Mouse (Mus musculus): ENCODE results near the gene Ppp1r13l. TPM values are rescaled to one million over a fixed set of nuclear protein-coding genes. Genes with fewer than 3 reads are reported as not detected.

The Ppp1r13l gene
- polyA plus RNA-seq, 1 experiment from 2014 or later, result 9.0 TPM

- Histone ChIP-seq H3K4me1 (peaks cover 22% of the 10 kb centered on the region), H3K4me3 (peak within 1 kb of the TSS; percentile 65), H3K9me3 (peaks cover 9% of the 10 kb centered on the region; the same call in 1 of the 2 replicates), H3K27me3 (peaks cover 69% of the 10 kb centered on the region), H3K27ac (no peak within 1 kb of the TSS), H3K4me2 (replicated peaks) (peak within 1 kb of the TSS; percentile 98), H3K36me3 (no peaks in the 10 kb centered on the region), H3K9ac (peak within 1 kb of the TSS; percentile 71)
- under 1% methylated on average over 62 of the region's 62 CpGs for WGBS
- peak; percentile 58; the same call in 1 of the 2 replicates for ATAC-seq (ENCODE audit: low FRiP score, low read depth)
Measured at GRCm38 (mm10) chr7:19403731-19404296, 44.3 kb downstream of the Ppp1r13l start, which contains the start of gene Klc3. Gene Klc3 (minus strand): TSS chr7:19404104.

- H3K4me3 ChIP-seq, result peak within 1 kb of the TSS; percentile 65
- no peak for ATAC-seq (ENCODE audit: low FRiP score, low read depth)
- peaks cover 9% of the 10 kb centered on the region; the same call in 1 of the 2 replicates for H3K9me3 ChIP-seq
- no peaks in the 10 kb centered on the region for H3K36me3 ChIP-seq
- peaks cover 18% of the 10 kb centered on the region for H3K4me1 ChIP-seq
- peaks cover 63% of the 10 kb centered on the region for H3K27me3 ChIP-seq
- H3K9ac ChIP-seq, result peak within 1 kb of the TSS; percentile 71
- peak within 1 kb of the TSS; percentile 98 for H3K4me2 ChIP-seq (replicated peaks)
- no peak within 1 kb of the TSS for H3K27ac ChIP-seq
- WGBS, result 51% methylated on average over 7 of the region's 7 CpGs
Measured at GRCm38 (mm10) chr7:19404476-19404875, 44.9 kb downstream of the Ppp1r13l start, which contains the start of gene Ckm. Gene Ckm (plus strand): TSS chr7:19404776.

- Histone ChIP-seq H3K9ac (no peak overlapping the region), H3K27ac (no peak overlapping the region), H3K4me1 (peaks cover 18% of the 10 kb centered on the region), H3K27me3 (peaks cover 55% of the 10 kb centered on the region), H3K4me3 (0 out of 2 replicates have a peak overlapping the region, but pooled peaks have one; percentile 13), H3K36me3 (no peaks in the 10 kb centered on the region), H3K4me2 (replicated peaks) (peak overlapping the region; percentile 48), H3K9me3 (peaks cover 9% of the 10 kb centered on the region; the same call in 1 of the 2 replicates)
- WGBS, result 3% methylated on average over 19 of the region's 19 CpGs
- ATAC-seq (ENCODE audit: low FRiP score, low read depth), result peak; percentile 30; the same call in 1 of the 2 replicates
Measured at GRCm38 (mm10) chr7:19405417-19405816, 45.9 kb downstream of the Ppp1r13l start.

- Histone ChIP-seq H3K27me3 (peaks cover 12% of the 10 kb centered on the region), H3K9me3 (no peaks in the 10 kb centered on the region; the same call in 1 of the 2 replicates), H3K4me1 (0 out of 2 replicates have a peak, but pooled peaks cover 8% of the 10 kb centered on the region), H3K4me2 (replicated peaks) (no peak overlapping the region), H3K9ac (no peak overlapping the region; the same call in 1 of the 2 replicates), H3K27ac (no peak overlapping the region), H3K36me3 (no peaks in the 10 kb centered on the region), H3K4me3 (no peak overlapping the region)
- peak; percentile 68; the same call in 1 of the 2 replicates for ATAC-seq (ENCODE audit: low FRiP score, low read depth)
- 43% methylated on average over 6 of the region's 6 CpGs for WGBS
Measured at GRCm38 (mm10) chr7:19409753-19410152, 50.2 kb downstream of the Ppp1r13l start.

GRCm38 (mm10) chr7:19410766-19411344 is 51.3 kb downstream of the Ppp1r13l start:
- no peak overlapping the region for H3K4me3 ChIP-seq
- peaks cover 7% of the 10 kb centered on the region; the same call in 1 of the 2 replicates for H3K27me3 ChIP-seq
- no peak overlapping the region for H3K27ac ChIP-seq
- 0 out of 2 replicates have a peak, but pooled peaks cover 8% of the 10 kb centered on the region for H3K4me1 ChIP-seq
- no peak overlapping the region for H3K9ac ChIP-seq
- no peaks in the 10 kb centered on the region for H3K36me3 ChIP-seq
- 75% methylated on average over 11 of the region's 11 CpGs for WGBS
- H3K9me3 ChIP-seq, result no peaks in the 10 kb centered on the region; the same call in 1 of the 2 replicates
- H3K4me2 ChIP-seq (replicated peaks), result no peak overlapping the region
- no peak for ATAC-seq (ENCODE audit: low FRiP score, low read depth)

GRCm38 (mm10) chr7:19411783-19412182 is 52.2 kb downstream of the Ppp1r13l start:
- Histone ChIP-seq H3K9me3 (no peaks in the 10 kb centered on the region; the same call in 1 of the 2 replicates), H3K4me2 (replicated peaks) (no peak overlapping the region), H3K9ac (no peak overlapping the region), H3K27ac (no peak overlapping the region), H3K4me3 (no peak overlapping the region), H3K36me3 (no peaks in the 10 kb centered on the region), H3K4me1 (0 out of 2 replicates have a peak, but pooled peaks cover 8% of the 10 kb centered on the region), H3K27me3 (peaks cover 7% of the 10 kb centered on the region)
- 75% methylated on average over 5 of the region's 5 CpGs for WGBS
- ATAC-seq (ENCODE audit: low FRiP score, low read depth), result no peak; the same call in 1 of the 2 replicates

- Histone ChIP-seq H3K27ac (no peak overlapping the region), H3K36me3 (no peaks in the 10 kb centered on the region), H3K27me3 (peaks cover 23% of the 10 kb centered on the region), H3K9ac (no peak overlapping the region), H3K9me3 (peaks cover 4% of the 10 kb centered on the region; the same call in 1 of the 2 replicates), H3K4me2 (replicated peaks) (no peak overlapping the region), H3K4me1 (0 out of 2 replicates have a peak, but pooled peaks cover 8% of the 10 kb centered on the region), H3K4me3 (no peak overlapping the region)
- ATAC-seq (ENCODE audit: low FRiP score, low read depth), result no peak
- 86% methylated on average over 3 of the region's 3 CpGs for WGBS
Measured at GRCm38 (mm10) chr7:19413525-19413924, 54.0 kb downstream of the Ppp1r13l start.

- Histone ChIP-seq H3K9me3 (peaks cover 4% of the 10 kb centered on the region; the same call in 1 of the 2 replicates), H3K4me2 (replicated peaks) (no peak overlapping the region), H3K27ac (no peak overlapping the region), H3K4me1 (peaks cover 4% of the 10 kb centered on the region; the same call in 1 of the 2 replicates), H3K27me3 (peaks cover 54% of the 10 kb centered on the region), H3K36me3 (no peaks in the 10 kb centered on the region), H3K9ac (no peak overlapping the region), H3K4me3 (no peak overlapping the region)
- no peak for ATAC-seq (ENCODE audit: low FRiP score, low read depth)
- 75% methylated on average over 15 of the region's 15 CpGs for WGBS
Measured at GRCm38 (mm10) chr7:19416590-19416989, 57.0 kb downstream of the Ppp1r13l start.

GRCm38 (mm10) chr7:19420121-19420520 is 60.6 kb downstream of the Ppp1r13l start:
- no peak overlapping the region for H3K27ac ChIP-seq
- H3K4me1 ChIP-seq, result peaks cover 4% of the 10 kb centered on the region; the same call in 1 of the 2 replicates
- H3K36me3 ChIP-seq, result peaks cover 5% of the 10 kb centered on the region
- H3K9ac ChIP-seq, result no peak overlapping the region
- WGBS, result 7% methylated on average over 28 of the region's 28 CpGs
- H3K4me3 ChIP-seq, result 0 out of 2 replicates have a peak overlapping the region, but pooled peaks have one; percentile 3
- H3K27me3 ChIP-seq, result peaks cover 60% of the 10 kb centered on the region
- ATAC-seq (ENCODE audit: low FRiP score, low read depth), result no peak
- no peak overlapping the region; the same call in 1 of the 2 replicates for H3K4me2 ChIP-seq (replicated peaks)
- H3K9me3 ChIP-seq, result peaks cover 4% of the 10 kb centered on the region; the same call in 1 of the 2 replicates

- Histone ChIP-seq H3K9ac (no peak overlapping the region), H3K4me1 (peaks cover 4% of the 10 kb centered on the region; the same call in 1 of the 2 replicates), H3K4me2 (replicated peaks) (peak overlapping the region; percentile 63), H3K27me3 (peaks cover 60% of the 10 kb centered on the region), H3K36me3 (peaks cover 14% of the 10 kb centered on the region), H3K4me3 (peak overlapping the region; percentile 36), H3K27ac (no peak overlapping the region), H3K9me3 (peaks cover 4% of the 10 kb centered on the region; the same call in 1 of the 2 replicates)
- ATAC-seq (ENCODE audit: low FRiP score, low read depth), result peak; percentile 93
- 11% methylated on average over 43 of the region's 43 CpGs for WGBS
Measured at GRCm38 (mm10) chr7:19420821-19421636, 61.5 kb downstream of the Ppp1r13l start.

GRCm38 (mm10) chr7:19423083-19423482 is 63.5 kb downstream of the Ppp1r13l start:
- H3K36me3 ChIP-seq, result peaks cover 34% of the 10 kb centered on the region
- 89% methylated on average over 3 of the region's 3 CpGs for WGBS
- H3K9me3 ChIP-seq, result peaks cover 2% of the 10 kb centered on the region; the same call in 1 of the 2 replicates
- no peak overlapping the region for H3K9ac ChIP-seq
- no peak for ATAC-seq (ENCODE audit: low FRiP score, low read depth)
- peaks cover 44% of the 10 kb centered on the region for H3K27me3 ChIP-seq
- no peak overlapping the region for H3K4me2 ChIP-seq (replicated peaks)
- H3K4me3 ChIP-seq, result no peak overlapping the region
- peaks cover 4% of the 10 kb centered on the region; the same call in 1 of the 2 replicates for H3K4me1 ChIP-seq
- H3K27ac ChIP-seq, result no peak overlapping the region
